Mouse (Mus musculus) heart, postnatal 0 days (tissue): ENCODE data around the gene Ccdc146. TPM values are rescaled to one million over a fixed set of nuclear protein-coding genes. Genes with fewer than 3 reads are reported as not detected.

Experiments
- ATAC-seq: fragments of 200-750 bp; cut with Nextera tagmentation; 2 replicates; pipeline ENCODE4 v1.8.0; 2017; ENCODE audit warnings: low read depth, moderate number of reproducible peaks, moderate library complexity; ENCODE audit not compliant: insufficient read depth
- DNase-seq: peaks from one replicate; pipeline ENCODE4 v3.0.0-alpha.2; 2016; ENCODE audit warnings: low spot score
- H3K27ac ChIP-seq: fragments of 300-500 bp; sonication (generic); 2 replicates; pipeline ENCODE4 v1.5.1; 2014; ENCODE audit warnings: low read depth, mild to moderate bottlenecking
- H3K27me3 ChIP-seq: fragments of 300-500 bp; sonication (generic); 2 replicates; pipeline ENCODE4 v1.6.1; 2014; ENCODE audit warnings: low read length, mixed read lengths; ENCODE audit not compliant: control insufficient read depth, insufficient read depth
- H3K36me3 ChIP-seq: fragments of 300-500 bp; sonication (generic); replicated peaks from 2 replicates; pipeline ENCODE4 v1.6.1; 2014; ENCODE audit warnings: low read length, mixed read lengths; ENCODE audit not compliant: control insufficient read depth, insufficient read depth
- H3K4me1 ChIP-seq: fragments of 300-500 bp; sonication (generic); 2 replicates; pipeline ENCODE4 v1.6.1; 2014; ENCODE audit warnings: antibody characterized with exemption; ENCODE audit not compliant: control insufficient read depth, insufficient read depth
- H3K4me2 ChIP-seq: fragments of 300-500 bp; sonication (generic); 2 replicates; pipeline ENCODE4 v1.6.1; 2014; ENCODE audit warnings: low read depth, mild to moderate bottlenecking, low read length, moderate library complexity
- H3K4me3 ChIP-seq: fragments of 300-500 bp; sonication (generic); 2 replicates; pipeline ENCODE4 v1.5.1; 2014; ENCODE audit warnings: low read depth, low read length
- H3K9ac ChIP-seq: fragments of 300-500 bp; sonication (generic); replicated peaks from 2 replicates; pipeline ENCODE4 v1.6.1; 2014; ENCODE audit warnings: low read depth, low read length, mixed read lengths
- H3K9me3 ChIP-seq: fragments of 300-500 bp; sonication (generic); replicated peaks from 2 replicates; pipeline ENCODE4 v1.6.1; 2016; ENCODE audit warnings: low read length; ENCODE audit not compliant: control insufficient read depth
- CTCF ChIP-seq: IDR thresholded peaks from 2 replicates; pipeline ENCODE4 v1.5.1; 2016; ENCODE audit warnings: antibody characterized with exemption, control low read depth, low read depth
- EP300 ChIP-seq: IDR thresholded peaks from 2 replicates; pipeline ENCODE4 v1.6.1; 2016; ENCODE audit warnings: antibody characterized with exemption, low read depth
- WGBS: fragments of 180-500 bp; shearing (Covaris S2); extraction: QIAGEN DNeasy Blood & Tissue Kit; methylation state at CpG from one replicate; pipeline ENCODE4 v1.1.7; 2014; 5-methylcytosine and 5-hydroxymethylcytosine counted together
- polyA plus RNA-seq: library from polyadenylated mRNA; unstranded; fragments of >200 nt; fragmentation: Nextera tagmentation; extraction: Ambion mirVana; gene quantifications from 2 replicates; pipeline ENCODE4 v1.2.1, GENCODE M21; 2015
- total RNA-seq: library from RNA; depleted of rRNA; stranded (reverse); fragments of >200 nt; gene quantifications from 2 replicates; pipeline ENCODE4 v1.2.3, GENCODE M21; 2014; ENCODE audit warnings: low replicate concordance

The Ccdc146 gene
- total and polyA plus RNA-seq, 2 experiments from 2014 or later = 0.08 to 4.1 TPM

- Histone ChIP-seq H3K9ac (no peak overlapping the region), H3K27ac (no peak overlapping the region), H3K27me3 (no peaks in the 10 kb centered on the region), H3K4me1 (peaks cover 16% of the 10 kb centered on the region; the same call in 1 of the 2 replicates), H3K9me3 (no peaks in the 10 kb centered on the region), H3K36me3 (no peaks in the 10 kb centered on the region), H3K4me3 (no peak overlapping the region), H3K4me2 (no peak overlapping the region)
- no peak for DNase-seq
- no peak for ATAC-seq
- 86% methylated on average over 9 of the region's 9 CpGs for WGBS
- TF ChIP-seq CTCF = no peak
- no peak for TF ChIP-seq EP300
Measured at GRCm38 (mm10) chr5:21438428-21438827, 14.0 kb upstream of the Ccdc146 start.

GRCm38 (mm10) chr5:21436471-21436975, 12.0 kb upstream of the Ccdc146 start:
- no peaks in the 10 kb centered on the region for H3K36me3 ChIP-seq
- ATAC-seq = no peak
- H3K4me3 ChIP-seq = no peak overlapping the region
- no peak overlapping the region for H3K4me2 ChIP-seq
- no peak overlapping the region for H3K27ac ChIP-seq
- DNase-seq = no peak
- no peak overlapping the region for H3K9ac ChIP-seq
- no peaks in the 10 kb centered on the region for H3K9me3 ChIP-seq
- no peak for TF ChIP-seq CTCF
- no peak for TF ChIP-seq EP300
- 64% methylated on average over 8 of the region's 8 CpGs for WGBS
- peaks cover 10% of the 10 kb centered on the region; the same call in 1 of the 2 replicates for H3K4me1 ChIP-seq
- H3K27me3 ChIP-seq = no peaks in the 10 kb centered on the region

GRCm38 (mm10) chr5:21434148-21434929, 9.9 kb upstream of the Ccdc146 start:
- WGBS = 67% methylated on average over 11 of the region's 11 CpGs
- Histone ChIP-seq H3K9me3 (no peaks in the 10 kb centered on the region), H3K9ac (no peak overlapping the region), H3K4me1 (no peaks in the 10 kb centered on the region), H3K27ac (no peak overlapping the region), H3K4me3 (no peak overlapping the region), H3K36me3 (no peaks in the 10 kb centered on the region), H3K27me3 (no peaks in the 10 kb centered on the region), H3K4me2 (no peak overlapping the region)
- ATAC-seq (no peak), DNase-seq (peak; percentile 50)
- TF ChIP-seq EP300 (no peak), CTCF (peak; percentile 59)

GRCm38 (mm10) chr5:21426666-21427065, 2.2 kb upstream of the Ccdc146 start:
- no peaks in the 10 kb centered on the region for H3K4me1 ChIP-seq
- DNase-seq (no peak), ATAC-seq (no peak)
- TF ChIP-seq EP300 (no peak), CTCF (no peak)
- H3K27ac ChIP-seq = no peak overlapping the region
- 91% methylated on average over 6 of the region's 6 CpGs for WGBS
- H3K9ac ChIP-seq = no peak overlapping the region
- no peak overlapping the region for H3K4me3 ChIP-seq
- H3K4me2 ChIP-seq = no peak overlapping the region
- no peaks in the 10 kb centered on the region for H3K9me3 ChIP-seq
- H3K36me3 ChIP-seq = no peaks in the 10 kb centered on the region
- no peaks in the 10 kb centered on the region for H3K27me3 ChIP-seq

GRCm38 (mm10) chr5:21420609-21421008, 3.9 kb downstream of the Ccdc146 start:
- no peaks in the 10 kb centered on the region for H3K36me3 ChIP-seq
- TF ChIP-seq CTCF (peak; percentile 64), EP300 (no peak)
- H3K27ac ChIP-seq = no peak overlapping the region
- ATAC-seq (no peak), DNase-seq (peak; percentile 43)
- no peaks in the 10 kb centered on the region for H3K27me3 ChIP-seq
- no peak overlapping the region for H3K4me3 ChIP-seq
- H3K4me2 ChIP-seq = no peak overlapping the region
- no peak overlapping the region for H3K9ac ChIP-seq
- WGBS = 16% methylated on average over 1 of the region's 1 CpGs
- H3K4me1 ChIP-seq = no peaks in the 10 kb centered on the region
- no peaks in the 10 kb centered on the region; the same call in 1 of the 2 replicates for H3K9me3 ChIP-seq
